Mouse (Mus musculus) right cerebral cortex, adult 2 months (tissue): ENCODE results near the gene Icam2.
"Not testable (repeated sequence)": the region's sequence is repeated elsewhere in the genome, so short reads cannot be mapped to it uniquely, and the experiment has no call there.

Experiments used
- DNase-seq, 2 experiments: peaks; one replicate each; pipeline ENCODE4 v3.0.0; 2021 to 2022; ENCODE audit warnings: low spot score in 2 of 2

The Icam2 gene

DNA sequence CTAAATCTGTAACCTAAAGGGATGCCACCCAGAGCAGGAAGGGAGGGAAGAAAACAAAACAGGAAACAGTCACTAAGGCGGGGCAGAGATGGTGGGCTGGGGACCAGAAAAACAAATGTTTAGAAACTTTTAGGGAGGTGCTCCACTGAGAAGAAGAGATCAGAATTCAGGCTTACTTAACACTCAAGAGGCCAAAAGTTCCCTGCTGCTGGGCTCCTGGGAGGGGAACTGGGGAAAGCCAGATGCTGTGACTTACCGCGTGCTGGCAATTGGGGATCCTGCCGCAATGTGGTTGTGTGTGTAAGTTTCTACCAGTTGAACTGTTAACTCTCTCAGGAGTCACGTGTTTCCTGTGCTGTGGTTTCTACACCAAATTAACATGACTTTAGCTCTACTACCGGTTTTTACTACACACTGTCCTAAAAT lies at the start of gene Icam2:
Gene Icam2 (minus strand): TSS at position 285 of the 426 bp plus-strand sequence.
- no peak for DNase-seq

GRCm38 (mm10) chr11:106437543-106437942 lies 49.7 kb upstream of the Icam2 start:
- DNase-seq, result no peak

DNA sequence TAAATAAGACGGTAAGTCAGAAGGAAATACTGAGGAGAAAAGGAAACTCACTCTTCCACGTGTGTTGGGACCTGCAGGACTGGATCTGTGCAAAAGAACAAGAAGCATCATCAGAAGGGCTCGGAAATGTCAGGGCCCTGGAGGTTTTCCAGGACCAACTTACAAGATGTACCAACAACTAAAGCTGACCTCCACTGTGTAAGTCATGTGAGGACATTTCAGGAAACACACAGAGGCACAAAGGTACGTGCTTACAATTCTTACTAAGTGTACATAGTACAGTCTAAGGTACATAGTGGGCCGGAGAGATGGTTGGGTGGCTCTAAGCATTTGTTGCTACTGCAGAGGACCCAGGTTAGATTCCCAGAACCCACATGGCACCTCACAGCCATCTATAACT lies 49.2 kb upstream of the Icam2 start:
- no peak for DNase-seq

- DNase-seq, result no peak
Observed at GRCm38 (mm10) chr11:106430392-106430791, 42.5 kb upstream of the Icam2 start.

DNA sequence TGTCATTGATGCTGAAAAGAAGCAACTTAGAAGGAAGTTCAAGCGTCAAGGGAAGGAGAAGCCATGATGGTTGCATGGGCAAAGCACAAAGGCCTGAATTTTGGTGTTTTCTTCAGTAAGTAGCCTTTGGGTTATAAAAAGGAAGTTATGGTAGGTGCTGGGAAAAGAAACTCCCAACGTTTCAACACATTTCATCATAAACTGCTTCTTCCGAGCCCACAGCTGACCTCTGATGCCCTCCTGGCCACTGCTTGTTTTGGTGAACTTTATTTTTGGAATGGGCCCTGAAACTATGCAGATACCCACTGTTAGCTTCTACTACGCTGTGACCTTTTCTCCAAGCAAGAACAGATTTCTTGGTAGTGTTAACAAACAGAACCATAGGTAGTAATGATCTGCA lies 41.8 kb upstream of the Icam2 start:
- no peak for DNase-seq

DNA sequence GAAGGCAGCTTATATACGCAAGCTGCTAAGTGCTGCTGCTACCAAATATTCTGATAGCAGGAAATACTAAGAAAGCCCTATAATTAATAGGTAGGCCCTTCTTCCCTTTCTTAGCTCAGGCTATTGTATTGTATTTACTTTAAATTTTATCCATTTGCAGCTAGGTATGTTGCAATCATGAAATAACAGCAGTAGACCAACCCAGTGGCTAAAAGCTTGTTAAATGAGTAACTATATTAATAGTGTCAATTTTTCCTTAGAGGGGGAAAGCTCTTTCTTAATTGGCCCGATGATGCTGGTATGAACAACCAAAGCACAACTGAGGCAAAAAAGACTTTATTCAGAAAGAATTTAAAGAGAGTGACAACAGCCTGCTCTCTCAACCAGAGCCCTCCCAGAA lies 40.7 kb upstream of the Icam2 start:
- DNase-seq, result no peak

DNA sequence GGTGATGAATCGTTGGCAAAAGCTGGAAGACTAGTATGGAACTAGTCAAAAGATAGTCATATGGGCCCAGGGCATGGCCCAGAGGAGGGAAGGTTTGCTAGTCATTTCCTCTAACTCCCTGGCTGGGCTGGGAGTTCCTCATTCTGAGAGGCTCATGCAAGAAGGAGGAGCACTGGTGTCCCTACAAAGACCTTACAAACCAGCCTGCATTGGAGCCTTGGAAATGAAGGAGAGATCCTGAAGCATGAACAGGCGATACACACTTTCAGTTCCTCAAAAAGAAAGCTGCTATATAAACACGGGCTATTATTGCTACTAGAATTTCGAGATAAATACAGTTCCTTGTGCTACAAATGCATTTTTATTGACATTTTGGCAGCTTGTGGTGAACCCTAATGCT lies 40.2 kb upstream of the Icam2 start:
- DNase-seq, result no peak

DNA sequence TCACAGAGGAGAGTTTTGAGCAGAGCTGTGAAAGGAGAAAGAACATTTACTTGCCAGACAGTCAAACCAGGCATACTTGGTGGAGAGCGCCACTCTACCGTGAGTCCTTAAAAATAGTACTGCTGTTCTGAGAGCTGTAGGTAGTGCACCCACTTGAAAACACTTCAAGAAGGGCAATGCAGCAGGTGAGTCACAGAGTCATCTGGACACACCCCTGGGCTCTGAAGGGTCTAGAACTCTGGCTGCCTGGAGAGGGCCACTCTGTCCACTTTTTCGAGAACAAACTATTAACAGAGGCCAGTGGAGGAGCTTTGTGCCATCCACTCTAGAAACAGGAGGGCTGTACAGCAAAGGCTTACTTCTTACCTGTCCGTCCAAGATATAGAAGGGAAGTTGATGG lies 38.6 kb upstream of the Icam2 start:
- DNase-seq, result no peak

- DNase-seq, result no peak
Observed at GRCm38 (mm10) chr11:106425201-106425600, 37.3 kb upstream of the Icam2 start.

DNA sequence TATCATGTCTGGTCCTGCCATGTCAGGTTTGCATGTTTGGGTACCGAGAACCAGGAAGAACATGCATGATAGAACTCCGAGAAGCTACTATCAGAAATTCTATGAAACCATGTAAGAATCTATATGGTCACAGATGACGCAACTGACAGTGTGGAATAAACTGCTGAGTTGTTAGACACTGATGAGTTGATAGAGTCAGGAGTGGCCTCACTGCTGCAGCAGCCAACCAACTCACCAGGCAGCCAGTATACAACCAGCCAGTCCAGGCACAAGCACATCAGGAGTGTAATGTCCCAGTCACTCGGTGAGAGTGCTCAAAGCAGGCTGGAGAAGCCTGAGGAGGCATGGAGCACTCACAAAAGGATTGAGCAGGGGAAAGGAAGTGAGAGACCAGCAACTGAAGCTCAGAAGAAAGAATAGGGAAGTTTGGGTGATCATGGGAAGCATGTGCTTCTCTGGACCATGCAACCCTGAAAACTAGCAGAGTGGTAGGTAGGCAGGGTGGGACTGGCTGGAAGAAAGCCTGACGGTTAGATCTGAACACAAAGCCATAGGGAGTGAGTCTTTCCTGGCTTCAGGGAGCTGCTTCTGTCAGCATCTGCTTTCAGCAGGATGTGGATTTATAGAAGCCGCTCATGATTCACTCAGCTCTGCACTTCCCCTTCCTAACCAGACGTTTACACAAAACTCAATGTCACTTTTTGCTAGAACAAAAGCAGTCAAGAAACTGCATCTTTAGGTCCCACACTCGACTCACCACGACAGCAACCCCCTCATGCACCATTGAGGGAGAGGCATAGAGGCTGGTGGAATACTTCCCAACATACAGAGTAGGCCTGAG lies 31.6 kb upstream of the Icam2 start:
- DNase-seq, result peak in 1 of 2 experiments; percentile 6

- DNase-seq, result peak; percentile 84 to 91
Observed at GRCm38 (mm10) chr11:106418622-106419196, 30.8 kb upstream of the Icam2 start.

DNA sequence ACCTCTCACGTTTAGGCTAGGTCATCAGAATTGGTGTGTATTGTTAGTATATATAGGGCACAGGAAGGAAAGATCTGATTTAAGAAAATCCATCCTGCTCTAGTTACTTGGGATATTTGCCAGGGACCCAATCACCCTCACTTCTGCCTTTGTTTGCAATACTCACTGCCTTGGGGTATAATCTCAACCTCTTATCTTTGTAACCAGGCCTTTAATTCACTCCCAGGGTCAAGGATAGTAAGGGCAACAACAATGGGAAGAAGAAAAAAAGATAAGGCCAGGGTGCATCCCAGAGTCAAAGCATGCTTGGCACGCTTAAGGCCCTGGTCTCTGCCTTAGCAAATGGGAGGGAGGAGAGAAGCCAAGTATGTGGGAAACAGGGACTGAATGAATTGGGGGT lies 30.0 kb upstream of the Icam2 start:
- DNase-seq, result no peak

- no peak for DNase-seq
Observed at GRCm38 (mm10) chr11:106416331-106416730, 28.5 kb upstream of the Icam2 start.

GRCm38 (mm10) chr11:106412641-106413360 lies 24.9 kb upstream of the Icam2 start:
- no peak for DNase-seq

GRCm38 (mm10) chr11:106411157-106411556 lies 23.3 kb upstream of the Icam2 start:
- no peak for DNase-seq

DNA sequence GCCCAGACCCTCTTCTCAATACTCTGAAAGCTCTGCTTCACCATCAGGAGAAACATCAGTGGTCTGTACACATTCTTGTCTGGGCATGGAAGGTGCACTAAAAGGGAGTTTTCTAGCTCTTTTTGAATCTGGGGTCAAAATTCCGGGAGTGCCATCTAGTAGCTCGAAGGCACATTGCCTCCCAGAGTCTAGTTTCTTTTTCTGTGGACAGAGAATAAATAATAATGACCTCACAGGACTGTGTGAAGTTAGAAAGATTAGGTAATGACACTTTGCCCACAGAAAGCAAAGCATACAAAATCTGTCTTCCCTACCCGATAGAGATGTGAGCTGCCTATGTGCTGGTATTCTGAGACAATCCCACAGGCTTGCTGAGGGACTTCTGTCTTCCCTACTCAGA lies 22.6 kb upstream of the Icam2 start:
- DNase-seq, result no peak

DNA sequence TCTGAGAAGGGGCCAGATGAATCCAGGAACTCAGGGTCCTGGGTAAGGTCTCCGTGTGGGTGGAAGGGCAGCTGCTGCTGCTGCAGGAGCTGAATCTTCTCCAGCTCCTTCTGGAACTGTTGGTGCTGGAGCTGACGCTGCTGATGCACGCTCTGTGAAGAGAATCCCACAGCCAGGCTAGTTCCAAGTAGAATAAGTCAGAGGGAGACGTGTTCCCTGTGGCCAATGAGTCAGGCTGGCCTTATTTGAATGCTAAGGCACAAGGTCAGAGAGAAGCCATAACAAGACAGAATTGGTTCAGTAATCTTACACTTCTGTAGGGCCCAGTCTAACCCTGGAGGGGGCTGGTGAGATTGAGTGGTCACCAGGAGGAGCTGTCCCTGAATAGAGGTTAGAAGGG lies 22.1 kb upstream of the Icam2 start:
- DNase-seq, result no peak

- no peak for DNase-seq
Observed at GRCm38 (mm10) chr11:106398481-106398880, 10.6 kb upstream of the Icam2 start.

DNA sequence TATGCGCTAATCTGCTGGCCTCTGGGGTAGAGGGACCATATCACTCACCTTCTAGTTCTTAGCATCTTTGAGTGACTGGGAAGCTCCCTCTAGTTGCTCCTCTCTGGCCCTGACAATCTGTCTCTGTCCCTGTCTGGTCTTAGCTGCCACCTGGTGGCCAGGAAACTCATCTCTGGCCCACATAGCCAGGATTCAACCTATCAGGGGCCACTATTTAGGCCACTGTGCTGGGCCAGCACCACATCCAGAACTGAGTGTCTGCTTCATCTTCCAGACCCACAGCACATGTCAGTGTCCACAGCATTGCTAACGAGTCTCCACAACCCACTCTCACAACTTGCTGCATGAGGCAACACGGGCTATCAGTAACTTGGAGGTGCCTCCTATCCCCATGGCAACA lies 9.8 kb upstream of the Icam2 start:
- DNase-seq, result peak in 1 of 2 experiments; percentile 7

- not testable (repeated sequence) for DNase-seq
Observed at GRCm38 (mm10) chr11:106394055-106394454, 6.2 kb upstream of the Icam2 start.

DNA sequence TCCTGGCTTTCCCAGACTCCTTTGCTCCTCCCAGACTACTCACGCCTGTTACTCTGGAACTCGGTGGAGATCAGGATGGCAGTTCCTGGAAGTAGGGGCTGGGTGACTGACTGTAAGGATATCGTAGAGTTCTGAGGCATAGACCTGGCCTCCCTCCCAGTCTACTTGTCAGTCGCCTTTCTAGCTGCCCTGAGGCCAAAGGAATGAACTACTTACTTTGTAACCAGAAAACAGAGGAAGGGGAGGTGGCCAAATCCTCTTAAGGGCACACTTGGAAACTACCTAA lies 5.4 kb upstream of the Icam2 start:
- DNase-seq, result no peak

DNA sequence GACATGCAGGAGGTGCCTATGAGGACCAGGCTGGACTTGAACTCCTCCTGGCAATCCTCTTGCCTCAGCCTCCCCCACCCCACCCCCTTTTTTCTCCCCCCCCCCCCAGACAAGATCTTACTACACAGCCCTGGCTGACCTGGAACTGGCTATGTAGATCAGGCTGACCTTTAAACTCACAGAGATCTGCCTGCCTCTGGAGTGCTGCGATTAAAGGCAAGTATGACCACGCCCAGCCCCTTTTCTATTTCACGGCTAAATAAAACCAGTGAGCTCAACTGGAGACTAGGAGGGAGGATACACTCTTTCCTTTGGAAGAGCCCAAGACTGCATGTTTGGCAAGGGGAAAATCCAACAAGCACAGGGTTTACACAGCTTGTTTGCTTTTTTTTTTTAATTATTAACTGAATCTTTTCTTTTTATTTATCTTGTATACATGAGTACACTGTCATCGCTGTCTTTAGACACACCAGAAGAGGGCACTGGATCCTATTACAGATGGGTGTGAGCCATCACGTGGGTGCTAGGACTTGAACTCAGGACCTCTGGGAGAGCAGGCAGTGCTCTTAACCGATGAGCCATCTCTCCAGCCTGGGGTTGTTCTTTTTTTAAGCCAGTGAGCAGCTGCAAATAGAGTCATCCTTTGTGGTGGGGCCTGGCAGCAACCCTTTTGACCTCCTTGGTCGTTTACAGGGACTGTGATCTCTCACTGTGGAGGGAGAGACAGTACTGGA lies 4.9 kb upstream of the Icam2 start:
- no peak for DNase-seq
